Mouse (Mus musculus) adrenal gland, adult 8-10 months (tissue): Measurements from ENCODE around the gene Ptpn14. TPM values are rescaled to one million over a fixed set of nuclear protein-coding genes. Genes with fewer than 3 reads are reported as not detected.

ENCODE experiments used
- DNase-seq: peaks from one replicate; pipeline ENCODE4 v3.0.0; 2022
- total RNA-seq, 4 experiments: library from RNA; stranded (reverse); gene quantifications; 2 replicates each; pipeline ENCODE4 v1.2.4; 2022

Ptpn14 gene
- total RNA-seq, 4 experiments from 2014 or later: 10.8 to 21.8 (median 17.9) TPM

DNA sequence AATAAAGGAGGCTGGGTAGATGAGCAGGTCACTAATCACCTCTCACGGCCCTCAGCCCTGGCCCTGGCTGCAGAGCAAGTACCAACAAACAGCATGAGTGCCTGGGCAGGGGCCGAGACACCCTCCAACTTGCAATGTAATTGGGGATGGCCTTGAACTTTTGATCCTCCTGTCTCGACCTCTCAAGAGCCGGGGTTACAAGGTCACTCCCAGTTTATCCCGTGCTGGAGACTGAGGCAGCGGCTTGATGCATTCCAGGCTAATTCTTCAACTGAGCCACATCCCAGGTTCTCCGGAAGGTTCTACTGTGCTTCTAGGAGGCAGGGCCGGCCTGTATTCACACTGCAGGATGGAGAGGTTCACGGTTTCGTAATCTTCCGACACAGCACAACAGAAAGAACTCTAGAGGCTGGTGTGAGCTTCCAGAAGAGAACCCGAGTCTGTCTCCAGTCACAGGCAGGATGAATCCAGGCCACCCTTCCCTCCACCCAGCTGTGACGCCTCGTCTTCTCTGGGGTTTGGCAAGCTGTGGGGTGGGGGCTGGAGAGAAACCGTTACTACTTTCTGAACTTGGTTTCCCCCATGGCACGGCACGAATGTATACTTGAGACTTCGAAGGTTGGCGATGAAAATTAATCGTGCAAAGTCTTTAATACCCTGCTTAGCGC is 185.2 kb downstream of the Ptpn14 start:
- DNase-seq: no peak

DNA sequence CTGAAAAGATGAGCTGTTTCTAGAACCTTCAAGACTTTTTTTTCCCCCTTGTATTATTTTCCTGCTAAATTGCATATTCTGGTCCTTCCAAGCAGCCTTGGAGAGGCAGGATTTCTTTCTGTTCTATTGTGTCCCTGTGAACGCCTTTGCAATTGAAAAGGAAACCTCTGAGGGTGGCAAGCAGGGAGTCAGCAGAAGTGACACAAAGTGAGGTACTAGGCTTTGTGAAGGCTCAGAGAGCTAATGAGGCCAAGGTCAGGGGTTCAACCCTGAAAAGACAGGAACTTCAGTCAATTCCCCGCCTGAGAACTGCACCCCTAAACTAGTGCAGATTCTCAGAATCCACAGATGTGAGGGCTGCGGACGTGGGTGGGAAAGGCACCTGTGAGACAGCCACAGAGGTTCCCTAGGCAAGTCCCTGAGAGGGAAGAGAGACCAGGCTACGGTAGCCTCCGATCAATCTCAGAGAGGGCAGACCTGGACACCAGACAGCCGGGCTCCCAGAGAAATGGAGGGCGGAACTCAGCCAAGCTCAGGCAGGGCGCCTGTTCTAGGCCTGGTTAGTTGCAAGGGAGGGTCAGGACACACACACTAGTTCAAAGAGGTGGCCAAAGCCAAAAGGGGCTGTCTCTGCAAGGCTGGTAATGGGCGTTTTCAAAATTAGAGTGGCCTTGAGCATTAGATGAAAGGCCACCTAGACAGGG is 188.5 kb downstream of the Ptpn14 start:
- DNase-seq: no peak

DNA sequence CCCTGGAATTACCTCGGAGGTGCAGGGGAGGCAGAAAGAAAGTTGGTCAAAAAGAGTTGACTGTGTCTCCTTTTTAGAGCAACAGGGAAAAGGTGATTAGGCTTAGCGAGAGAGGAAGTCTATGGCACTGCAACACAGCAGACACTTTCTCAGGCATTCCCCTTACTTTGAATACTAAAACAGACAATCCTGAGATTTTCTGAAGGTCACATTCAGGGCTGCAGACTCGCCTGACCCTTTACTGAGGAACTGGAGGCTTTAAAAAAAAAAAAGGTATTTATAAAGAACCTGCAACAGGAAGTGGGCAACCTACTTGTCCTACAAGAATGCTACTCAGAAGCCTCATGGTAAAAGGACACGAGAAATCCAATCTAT is 189.0 kb downstream of the Ptpn14 start:
- DNase-seq: no peak

DNA sequence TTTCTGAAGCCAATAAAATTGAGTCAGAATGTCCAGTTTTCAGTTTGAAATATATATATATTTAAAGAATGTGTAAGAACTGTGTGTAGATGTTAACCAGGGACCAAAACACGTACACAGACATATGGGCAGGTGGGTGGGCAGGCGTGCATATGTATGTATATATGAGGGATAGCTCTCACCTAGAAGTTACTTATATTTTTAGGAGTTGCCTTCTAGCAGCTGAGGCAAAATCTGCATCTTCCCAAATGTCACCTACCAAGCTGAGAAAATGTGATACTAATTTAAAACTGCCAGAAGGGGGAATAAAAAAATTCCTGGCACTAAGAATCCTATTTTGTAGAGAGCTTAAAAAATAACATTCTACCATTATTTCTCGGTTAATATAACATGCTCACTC is 191.7 kb downstream of the Ptpn14 start:
- DNase-seq: no peak

DNA sequence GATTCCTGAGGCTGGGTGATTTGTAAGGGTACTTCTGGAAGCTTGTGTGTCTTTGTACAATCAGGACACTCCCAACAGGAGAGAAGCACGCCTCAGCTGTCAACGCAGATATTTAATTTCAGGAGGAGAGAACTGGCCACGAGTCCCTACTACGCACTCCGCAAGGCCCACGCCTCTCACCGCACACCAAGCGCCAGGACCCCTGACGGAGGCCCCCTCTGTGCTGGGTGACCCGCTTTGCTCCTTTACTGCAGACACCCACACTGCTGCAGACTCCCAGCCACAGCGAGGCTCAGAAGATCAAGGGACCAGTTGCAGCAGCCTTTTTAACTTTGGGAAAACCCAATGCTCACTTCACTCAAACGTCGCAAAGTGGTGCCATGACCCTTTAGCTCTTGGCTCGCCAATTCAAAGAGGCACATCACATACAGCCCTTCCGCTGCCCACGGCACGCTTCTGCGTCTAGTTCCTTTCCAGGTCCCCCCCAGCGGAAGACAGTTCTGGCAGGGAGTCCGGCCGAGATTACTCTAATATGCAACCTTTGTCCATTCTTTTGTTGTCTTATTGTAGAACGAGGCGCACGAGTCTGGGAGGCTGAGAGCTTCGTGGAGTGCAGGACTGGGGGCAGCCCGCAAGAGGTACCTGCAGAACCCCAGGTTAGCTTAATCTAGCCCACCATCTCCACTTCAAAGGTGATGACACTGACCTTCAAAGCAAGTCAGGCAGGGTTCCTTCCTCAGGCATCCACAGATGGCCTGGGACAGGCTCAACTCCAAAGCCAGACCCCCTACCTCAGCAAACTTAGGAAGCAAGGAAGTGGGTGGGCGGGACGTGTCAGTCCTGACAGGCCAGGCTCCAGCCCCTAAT is 192.9 kb downstream of the Ptpn14 start:
- no peak for DNase-seq

DNA sequence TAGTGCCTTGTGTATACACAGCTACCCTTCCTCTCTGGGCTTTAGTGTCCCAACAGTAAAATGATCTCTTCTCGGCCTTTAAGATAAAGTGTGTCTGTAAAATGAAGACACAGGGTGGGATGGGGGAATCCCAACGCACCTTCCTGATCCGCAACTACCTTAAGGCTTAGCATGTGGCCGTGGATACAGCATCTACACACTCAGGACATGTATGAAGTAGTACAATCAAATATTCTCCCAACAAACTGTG is 193.4 kb downstream of the Ptpn14 start:
- DNase-seq: no peak

DNA sequence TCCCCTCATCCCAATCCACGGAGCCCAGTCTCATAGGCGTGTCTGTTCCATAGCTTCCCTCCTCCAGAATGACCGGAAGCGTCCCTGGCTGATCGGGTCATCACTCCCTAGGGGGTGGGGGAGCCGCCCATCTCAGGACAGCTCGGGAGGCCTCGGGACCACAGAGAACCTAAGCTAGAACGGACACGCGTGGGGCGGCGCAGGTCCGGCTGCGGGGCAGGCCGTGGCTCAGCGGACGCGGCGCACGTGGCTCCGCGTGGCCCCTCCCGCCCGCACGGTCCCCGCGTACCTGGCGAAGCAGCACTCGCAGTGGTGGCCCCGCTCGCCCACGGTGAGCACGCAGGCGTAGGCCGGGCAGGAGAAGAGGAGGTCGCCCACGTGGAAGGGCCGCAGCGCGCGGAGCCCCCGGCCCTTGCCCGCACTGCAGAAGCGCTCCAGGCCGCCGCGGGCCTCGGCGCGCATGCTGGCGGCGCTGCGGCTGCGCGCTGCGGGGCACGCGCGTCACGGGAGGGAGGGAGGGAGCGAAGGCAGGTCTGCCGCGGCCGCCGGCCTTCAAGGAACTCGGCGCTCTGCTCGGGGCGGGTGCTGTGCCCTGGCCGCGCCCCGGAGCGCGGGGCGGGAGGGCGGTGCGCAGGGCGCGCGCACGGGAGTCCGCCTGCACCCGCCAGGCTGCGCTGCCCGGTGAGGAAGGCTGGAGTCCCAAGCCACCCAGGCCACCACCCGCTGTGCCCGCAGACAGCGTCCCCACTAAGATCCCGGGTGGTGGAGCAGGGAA is 193.9 kb downstream of the Ptpn14 start, which contains the start of gene Smyd2:
TSS of gene Smyd2 (minus strand) at position 546 of the 775 bp plus-strand sequence.
- DNase-seq: peak; percentile 77

DNA sequence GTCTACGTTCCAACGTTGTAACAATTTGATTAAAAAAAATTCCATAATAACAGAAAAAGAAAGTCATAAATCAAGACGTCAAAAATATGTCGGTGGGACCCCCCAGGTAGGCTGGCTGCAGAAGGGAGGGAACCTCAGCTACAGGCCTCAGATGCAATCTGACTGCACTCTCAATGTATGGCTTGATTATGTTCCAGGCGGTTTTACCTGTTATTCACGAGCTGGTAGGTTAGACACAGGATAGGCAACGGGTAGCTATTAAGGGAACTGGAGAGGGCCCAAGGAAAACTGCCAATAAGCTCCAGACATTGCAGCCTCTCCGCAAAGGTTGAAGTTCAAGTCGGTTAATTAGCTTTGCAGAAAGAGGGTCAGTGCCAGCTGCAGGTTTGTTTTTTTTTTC is 194.7 kb downstream of the Ptpn14 start:
- DNase-seq: no peak

DNA sequence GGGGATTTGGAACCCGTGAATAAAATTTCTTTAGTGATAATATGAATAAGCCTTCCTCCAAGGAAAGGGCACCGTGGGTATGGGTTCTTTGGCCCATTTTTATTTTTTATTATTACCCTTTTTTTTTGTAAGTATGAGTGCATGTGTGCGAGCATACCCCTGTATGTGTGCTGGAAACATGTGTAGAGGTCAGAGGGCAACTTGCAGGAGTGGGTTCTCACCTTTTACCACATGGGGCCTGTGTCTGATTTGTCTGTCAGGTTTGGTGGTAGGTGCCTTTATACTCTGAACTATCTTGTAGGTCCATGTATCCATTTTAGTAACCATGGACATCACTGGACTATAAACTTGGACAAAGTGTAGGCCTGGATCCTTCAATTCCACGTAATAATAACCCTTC is 195.1 kb downstream of the Ptpn14 start:
- DNase-seq: no peak

DNA sequence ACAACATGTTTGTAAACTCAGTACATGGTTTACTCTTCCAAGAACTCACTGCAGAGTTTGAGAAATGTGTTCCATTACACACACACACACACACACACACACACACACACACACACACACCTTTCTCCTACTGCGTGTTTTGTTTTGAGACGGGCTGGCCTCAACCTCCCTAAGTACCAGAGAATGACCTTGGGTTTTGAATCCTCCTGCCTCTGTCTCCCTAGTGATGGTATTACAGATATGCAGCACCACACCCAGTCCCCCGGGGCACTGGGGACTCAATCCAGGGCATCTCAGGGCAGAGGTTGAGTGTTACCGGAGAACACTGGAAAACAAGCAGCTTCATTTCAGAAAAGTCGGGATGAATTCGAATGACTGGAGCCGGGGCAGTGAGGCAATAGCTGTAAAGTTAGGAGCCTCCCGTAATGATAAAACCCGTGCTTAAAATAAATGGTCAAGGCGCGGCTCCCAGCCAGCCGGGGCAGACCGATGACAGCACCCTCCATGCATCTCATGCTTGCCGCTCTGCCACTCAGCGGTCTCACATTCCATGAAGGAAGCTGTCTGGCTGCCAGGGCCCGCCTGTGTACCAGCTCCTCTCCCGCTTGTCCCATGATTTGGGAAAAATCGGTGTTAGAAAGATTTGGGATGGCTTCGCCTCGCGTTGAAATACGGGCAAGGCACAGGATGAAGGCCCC is 196.0 kb downstream of the Ptpn14 start:
- no peak for DNase-seq

DNA sequence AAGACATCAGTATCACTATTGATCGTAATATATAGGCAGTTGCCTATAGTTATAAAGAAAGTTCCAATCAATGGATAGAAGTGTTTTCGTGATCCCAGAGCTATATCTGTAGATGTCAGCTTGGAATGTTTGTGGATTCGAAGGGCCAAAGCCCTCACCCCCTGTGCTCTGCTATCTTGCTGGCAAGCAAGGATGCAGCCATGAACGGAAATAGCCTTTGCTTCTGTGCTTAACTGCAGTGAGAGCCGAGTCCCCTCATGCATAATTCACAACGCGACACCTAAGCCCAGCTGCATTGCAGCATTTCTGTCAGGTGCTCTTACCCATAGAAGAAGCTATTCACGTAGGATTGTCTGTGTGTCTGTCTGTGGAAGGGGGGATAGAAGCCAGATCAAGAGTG is 198.2 kb downstream of the Ptpn14 start:
- no peak for DNase-seq

Other genes starting within 250 kb of the Ptpn14 start
- gene Cenpf, start 40.2 kb upstream of the Ptpn14 start, total RNA-seq: 1 to 10 TPM in 3 of 4 experiments, under 1 TPM in 1; 0.70 to 2.7 (median 1.3) TPM
- gene Smyd2, start 194.1 kb downstream of the Ptpn14 start, total RNA-seq: 10 to 100 TPM; 82.4 to 88.4 (median 85.1) TPM